Mouse (Mus musculus) spleen, postnatal 0 days (tissue): ENCODE results near the gene Elovl1. TPM values are rescaled to one million over a fixed set of nuclear protein-coding genes. Genes with fewer than 3 reads are reported as not detected.

Experiments
- polyA plus RNA-seq: library from polyadenylated mRNA; unstranded; fragments of >200 nt; fragmentation: Nextera tagmentation; extraction: Ambion mirVana; gene quantifications from 2 replicates; pipeline ENCODE4 v1.2.1, GENCODE M21; 2015

Elovl1 gene
- 73.7 and 73.8 TPM in 2 replicates for polyA plus RNA-seq

GRCm38 (mm10) chr4:118427768-118428451, at the start of gene Elovl1:
TSS of gene Elovl1 (plus strand) at chr4:118428093.

GRCm38 (mm10) chr4:118409142-118409900, 18.6 kb upstream of the Elovl1 start, which contains the start of the genes Szt2 and Med8:
TSS of gene Szt2 (minus strand) at chr4:118409273.
TSS of gene Med8 (plus strand) at chr4:118409337.

GRCm38 (mm10) chr4:118436820-118437603, 9.1 kb downstream of the Elovl1 start, which contains the start of gene Cdc20:
TSS of gene Cdc20 (minus strand) at chr4:118437352.

GRCm38 (mm10) chr4:118457345-118457975, 29.6 kb downstream of the Elovl1 start, which contains the start of gene Mpl:
TSS of gene Mpl (minus strand) at chr4:118457513.

Other genes with a start within 250 kb of the Elovl1 start
- gene Kdm4a, start 248.1 kb upstream of the Elovl1 start, polyA plus RNA-seq = 13.0 and 16.0 TPM in 2 replicates
- gene Ptprf, start 136.7 kb upstream of the Elovl1 start, polyA plus RNA-seq = 4.8 and 5.9 TPM in 2 replicates
- gene Szt2, start 18.8 kb upstream of the Elovl1 start, polyA plus RNA-seq = 4.8 and 4.9 TPM in 2 replicates
- gene Med8, start 18.8 kb upstream of the Elovl1 start, polyA plus RNA-seq = 82.2 and 89.1 TPM in 2 replicates
- gene Cdc20, start 9.3 kb downstream of the Elovl1 start, polyA plus RNA-seq = 154 and 163 TPM in 2 replicates
- gene Mpl, start 29.4 kb downstream of the Elovl1 start, polyA plus RNA-seq = 5.3 and 6.5 TPM in 2 replicates
- gene Tie1, start 62.0 kb downstream of the Elovl1 start, polyA plus RNA-seq = 15.2 and 16.1 TPM in 2 replicates
- 0.29 and 0.38 TPM in 2 replicates for gene 2610528J11Rik, start 98.9 kb downstream of the Elovl1 start, polyA plus RNA-seq
- gene Tmem125, start 116.0 kb downstream of the Elovl1 start, polyA plus RNA-seq = 0.24 and 0.28 TPM in 2 replicates
- gene Cfap57, start 192.7 kb downstream of the Elovl1 start, polyA plus RNA-seq = 0.42 and 0.49 TPM in 2 replicates
- 111 and 115 TPM in 2 replicates for gene Ebna1bp2, start 192.7 kb downstream of the Elovl1 start, polyA plus RNA-seq
- not detected in 2 replicates for gene Olfr62, start 230.9 kb downstream of the Elovl1 start, polyA plus RNA-seq